Comparison of ENCODE assay signal across 9 mouse cellular contexts in the genomic region with DNA sequence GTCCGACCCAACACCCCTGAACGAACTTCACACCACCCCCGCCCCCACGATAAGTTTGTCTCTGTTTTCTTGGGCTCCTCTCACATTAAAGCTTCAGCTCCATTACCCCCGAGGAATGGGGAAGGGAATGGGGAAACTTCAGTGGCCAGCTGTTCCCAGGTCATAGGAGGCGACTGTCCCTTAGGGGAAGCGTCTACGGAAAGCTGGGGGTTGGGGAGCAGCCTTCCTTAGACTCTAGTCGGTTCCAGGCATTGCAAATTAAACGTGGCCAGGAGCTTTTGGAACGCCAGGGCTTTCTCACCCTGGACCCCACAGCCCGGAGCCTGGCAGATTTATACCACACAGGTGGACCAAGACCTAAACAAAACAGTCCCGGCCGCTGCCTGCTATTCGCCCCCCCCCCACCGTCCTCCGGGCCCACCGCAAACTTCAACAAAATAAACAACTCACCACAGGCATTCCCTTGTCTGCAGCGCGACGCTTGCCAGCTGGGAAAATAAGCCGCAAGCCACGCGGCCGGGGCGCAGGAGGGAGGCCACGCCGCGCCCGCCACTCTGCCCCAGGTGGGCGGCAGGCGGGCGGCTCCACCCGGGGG. TPM values are rescaled to one million over a fixed set of nuclear protein-coding genes. Genes with fewer than 3 reads are reported as not detected.
DNase-seq lines count a peak whose midpoint lies in the region; ATAC-seq and TF ChIP-seq lines count a peak whose summit lies in the region.
"Had no signal": no experiment of that assay in that cellular context is flagged by ENCODE, and none has a peak within 500 bp of the region (broad histone marks: within the 10 kb centered on the region; RNA-seq: fewer than 3 reads in every experiment).

No protein-coding gene starts in this region.

- DNase-seq in layer of hippocampus, adult 2 months (ENCODE audit: low spot score in 2 of 2), result no peak
- no peak for DNase-seq in layer of hippocampus, adult 9-11 months
- DNase-seq in left cerebral cortex, adult 18-20 months (ENCODE audit: low spot score in 2 of 2), result no peak

- no peak for TF ChIP-seq CTCF in layer of hippocampus, adult 2 months (conservative IDR thresholded peaks at IDR 0.05)

- ATAC-seq in embryonic facial prominence, embryonic 13.5 days (ENCODE audit: insufficient number of reproducible peaks, insufficient read depth, low FRiP score, low TSS enrichment, low read depth), result no peak
- ATAC-seq in hindbrain, embryonic 12.5 days (ENCODE audit: low FRiP score), result no peak; the same call in 1 of the 2 replicates
- no peak for ATAC-seq in liver, embryonic 12.5 days
- ATAC-seq in stomach, embryonic 15.5 days (ENCODE audit: insufficient read depth, low FRiP score, low read depth), result no peak
- ATAC-seq in activated CD4-positive, CD25-positive, alpha-beta regulatory T cell, adult 4 months, result no peak

- H3K27ac ChIP-seq in layer of hippocampus, adult 2 months, result peak overlapping the region; percentile 87
- peak overlapping the region; percentile 73 for H3K27ac ChIP-seq in embryonic facial prominence, embryonic 13.5 days
- H3K27ac ChIP-seq in hindbrain, embryonic 12.5 days, result peak overlapping the region; percentile 97
- H3K27ac ChIP-seq in liver, embryonic 12.5 days, result no peak overlapping the region
- peak overlapping the region; percentile 96 for H3K27ac ChIP-seq in stomach, embryonic 15.5 days

- under 1% methylated on average over 33 of the region's 34 CpGs for WGBS in embryonic facial prominence, embryonic 13.5 days
- WGBS in hindbrain, embryonic 12.5 days, result under 1% methylated on average over 34 of the region's 34 CpGs
- WGBS in liver, embryonic 12.5 days (ENCODE audit: insufficient replicate concordance), result 2% methylated on average over 31 of the region's 34 CpGs
- whole genome bisulfite sequencing in stomach, embryonic 15.5 days, result 0% methylated on average over 34 of the region's 34 CpGs

- peaks cover 28% of the 10 kb centered on the region for H3K4me1 ChIP-seq in embryonic facial prominence, embryonic 13.5 days
- peaks cover 14% of the 10 kb centered on the region for H3K4me1 ChIP-seq in hindbrain, embryonic 12.5 days
- peaks cover 20% of the 10 kb centered on the region for H3K4me1 ChIP-seq in liver, embryonic 12.5 days
- H3K4me1 ChIP-seq in stomach, embryonic 15.5 days, result no peaks in the 10 kb centered on the region; the same call in 1 of the 2 replicates

- peak overlapping the region; percentile 66 for H3K4me3 ChIP-seq in layer of hippocampus, adult 2 months
- peak overlapping the region; percentile 59 for H3K4me3 ChIP-seq in embryonic facial prominence, embryonic 13.5 days
- H3K4me3 ChIP-seq in hindbrain, embryonic 12.5 days, result peak overlapping the region; percentile 59
- H3K4me3 ChIP-seq in liver, embryonic 12.5 days, result peak overlapping the region; percentile 47
- H3K4me3 ChIP-seq in stomach, embryonic 15.5 days (replicated peaks), result peak overlapping the region; percentile 66

- no peaks in the 10 kb centered on the region for H3K9me3 ChIP-seq in embryonic facial prominence, embryonic 13.5 days
- no peaks in the 10 kb centered on the region for H3K9me3 ChIP-seq in hindbrain, embryonic 12.5 days (replicated peaks)
- no peaks in the 10 kb centered on the region for H3K9me3 ChIP-seq in liver, embryonic 12.5 days (replicated peaks)
- no peaks in the 10 kb centered on the region for H3K9me3 ChIP-seq in stomach, embryonic 15.5 days

- peak overlapping the region; percentile 72 for H3K9ac ChIP-seq in embryonic facial prominence, embryonic 13.5 days
- H3K9ac ChIP-seq in hindbrain, embryonic 12.5 days, result peak overlapping the region; percentile 77
- H3K9ac ChIP-seq in liver, embryonic 12.5 days, result peak overlapping the region; percentile 35
- H3K9ac ChIP-seq in stomach, embryonic 15.5 days, result peak overlapping the region; percentile 65

- H3K4me2 ChIP-seq in embryonic facial prominence, embryonic 13.5 days, result peak overlapping the region; percentile 91
- peak overlapping the region; percentile 67 for H3K4me2 ChIP-seq in hindbrain, embryonic 12.5 days (replicated peaks)
- H3K4me2 ChIP-seq in liver, embryonic 12.5 days, result peak overlapping the region; percentile 67
- H3K4me2 ChIP-seq in stomach, embryonic 15.5 days, result peak overlapping the region; percentile 92

- H3K27me3 ChIP-seq in embryonic facial prominence, embryonic 13.5 days, result peaks cover 41% of the 10 kb centered on the region
- H3K27me3 ChIP-seq in hindbrain, embryonic 12.5 days, result no peaks in the 10 kb centered on the region
- H3K27me3 ChIP-seq in liver, embryonic 12.5 days (replicated peaks), result peaks cover 77% of the 10 kb centered on the region
- H3K27me3 ChIP-seq in stomach, embryonic 15.5 days (replicated peaks), result no peaks in the 10 kb centered on the region

- H3K36me3 ChIP-seq in embryonic facial prominence, embryonic 13.5 days, result no peaks in the 10 kb centered on the region
- no peaks in the 10 kb centered on the region for H3K36me3 ChIP-seq in hindbrain, embryonic 12.5 days
- no peaks in the 10 kb centered on the region for H3K36me3 ChIP-seq in liver, embryonic 12.5 days
- no peaks in the 10 kb centered on the region for H3K36me3 ChIP-seq in stomach, embryonic 15.5 days

RNA-seq across cellular contexts. Expression of a gene that starts 0.6 kb away (rescaled TPM):
- total RNA-seq in layer of hippocampus, adult 2 months (2021), result 10 to 100 TPM; 74.0 to 79.9 TPM
- 14.3 and 18.8 TPM in 2 replicates for polyA plus RNA-seq in embryonic facial prominence, embryonic 13.5 days (2015; fragmentation: Nextera tagmentation; extraction: Ambion mirVana)
- polyA plus RNA-seq in hindbrain, embryonic 12.5 days (2016; fragmentation: Nextera tagmentation; extraction: Ambion mirVana), result 140 and 156 TPM in 2 replicates
- 2.7 and 3.1 TPM in 2 replicates for polyA plus RNA-seq in liver, embryonic 12.5 days (2016; fragmentation: Nextera tagmentation; extraction: Ambion mirVana)
- 49.6 and 53.1 TPM in 2 replicates for polyA plus RNA-seq in stomach, embryonic 15.5 days (2015; fragmentation: Nextera tagmentation; extraction: Ambion mirVana)
- polyA plus RNA-seq in activated CD4-positive, CD25-positive, alpha-beta regulatory T cell, adult 4 months (2017; shearing (Covaris generic)), result 1 to 10 TPM in 1 of 2 experiments, under 1 TPM in 1; 0.70 to 1.3 TPM
- total RNA-seq in left cerebral cortex, adult 18-20 months (2021), result 10 to 100 TPM; 56.6 to 63.7 TPM
- total RNA-seq: MEL had no signal
